Mouse (Mus musculus) layer of hippocampus, postnatal 10 days (tissue): Measurements from ENCODE around the gene Tppp2. TPM values are rescaled to one million over a fixed set of nuclear protein-coding genes. Genes with fewer than 3 reads are reported as not detected.

Experiments
- DNase-seq, 2 experiments: peaks; one replicate each; pipeline ENCODE4 v3.0.0; 2021; ENCODE audit warnings: low spot score in 2 of 2
- long read RNA-seq: library from polyadenylated mRNA; stranded (forward); transcript quantifications from one replicate; pipeline ENCODE4 v2.0.0, GENCODE M21; 2023
- total RNA-seq, 2 experiments: library from RNA; stranded (reverse); gene quantifications; 2 replicates each; pipeline ENCODE4 v1.2.3; 2021

Tppp2 gene
- total RNA-seq: not detected
- long read RNA-seq: 0 reads

GRCm38 (mm10) chr14:51918125-51918524 is at the start of gene Tppp2:
TSS of gene Tppp2 (plus strand) at chr14:51918425.
- DNase-seq: no peak

GRCm38 (mm10) chr14:51870756-51871155 is 47.5 kb upstream of the Tppp2 start:
- DNase-seq: no peak

- DNase-seq: no peak
Measured at GRCm38 (mm10) chr14:51871741-51872140, 46.5 kb upstream of the Tppp2 start.

GRCm38 (mm10) chr14:51877517-51877916 is 40.7 kb upstream of the Tppp2 start:
- DNase-seq: no peak

GRCm38 (mm10) chr14:51883527-51884030 is 34.6 kb upstream of the Tppp2 start:
- peak; percentile 62 to 71 for DNase-seq

GRCm38 (mm10) chr14:51884031-51884544 is 34.1 kb upstream of the Tppp2 start:
- DNase-seq: no peak

GRCm38 (mm10) chr14:51884598-51885331 is 33.5 kb upstream of the Tppp2 start, which contains the start of gene Mettl17:
TSS of gene Mettl17 (plus strand) at chr14:51884842.
- peak; percentile 91 to 92 for DNase-seq

GRCm38 (mm10) chr14:51886051-51886450 is 32.2 kb upstream of the Tppp2 start:
- no peak for DNase-seq

- DNase-seq: no peak
Measured at GRCm38 (mm10) chr14:51889833-51890232, 28.4 kb upstream of the Tppp2 start.

- no peak for DNase-seq
Measured at GRCm38 (mm10) chr14:51892191-51892939, 25.9 kb upstream of the Tppp2 start, which contains the start of gene Slc39a2. TSS of gene Slc39a2 (plus strand) at chr14:51892889.

- DNase-seq: no peak
Measured at GRCm38 (mm10) chr14:51893094-51893794, 25.0 kb upstream of the Tppp2 start.

- no peak for DNase-seq
Measured at GRCm38 (mm10) chr14:51893809-51894208, 24.4 kb upstream of the Tppp2 start.

GRCm38 (mm10) chr14:51895071-51895470 is 23.2 kb upstream of the Tppp2 start:
- no peak for DNase-seq

- no peak for DNase-seq
Measured at GRCm38 (mm10) chr14:51896019-51896418, 22.2 kb upstream of the Tppp2 start.

GRCm38 (mm10) chr14:51896539-51897170 is 21.6 kb upstream of the Tppp2 start:
- DNase-seq: no peak

- no peak for DNase-seq
Measured at GRCm38 (mm10) chr14:51899351-51899750, 18.9 kb upstream of the Tppp2 start.

- DNase-seq: peak; percentile 81 to 88
Measured at GRCm38 (mm10) chr14:51902806-51903710, 15.2 kb upstream of the Tppp2 start.

- DNase-seq: no peak
Measured at GRCm38 (mm10) chr14:51903782-51904181, 14.4 kb upstream of the Tppp2 start.

GRCm38 (mm10) chr14:51904706-51905105 is 13.5 kb upstream of the Tppp2 start:
- no peak for DNase-seq

GRCm38 (mm10) chr14:51906102-51906501 is 12.1 kb upstream of the Tppp2 start:
- DNase-seq: no peak
